Mouse (Mus musculus): ENCODE data around the gene Atf7.

DNA sequence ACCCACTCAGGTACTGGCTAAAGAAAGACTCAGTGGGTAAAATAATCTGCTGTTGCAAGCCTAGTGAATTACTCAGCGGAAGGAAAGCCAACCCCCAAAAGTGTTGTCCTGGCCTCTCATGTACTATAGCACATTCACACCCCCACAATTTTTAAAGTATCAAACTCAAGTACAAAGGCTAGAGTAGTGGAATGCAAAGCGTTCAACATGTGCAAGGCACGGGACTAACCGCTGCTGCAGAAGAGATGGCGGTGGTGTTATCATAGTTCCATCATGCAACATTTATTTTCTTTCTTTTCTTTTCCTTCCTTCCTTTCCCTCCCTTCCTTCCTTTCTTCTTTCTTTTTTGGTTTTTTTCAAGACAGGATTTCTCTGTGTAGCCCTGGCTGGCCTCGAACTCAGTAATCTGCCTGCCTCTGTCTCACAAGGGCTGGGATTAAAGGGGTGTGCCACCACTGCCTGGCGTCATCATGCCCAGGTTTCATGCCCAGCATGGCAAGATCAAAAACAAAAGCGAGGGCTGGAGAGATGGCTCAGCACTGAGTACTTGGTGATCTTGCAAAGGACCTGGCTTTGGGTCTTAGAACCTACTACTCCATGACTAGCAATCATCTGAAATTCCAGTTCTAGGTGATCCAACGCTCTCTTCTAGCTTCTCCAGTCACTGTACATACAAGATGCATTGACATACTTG, 119.3 kb downstream of the Atf7 start:
- TF ChIP-seq CTCF (IDR thresholded peaks at IDR 0.05; ENCODE audit: low read depth, low read length) (no peak), POLR2A (IDR thresholded peaks at IDR 0.05; ENCODE audit: extremely low read depth, insufficient read depth, low read length) (no peak)

All from liver, adult 2 months (tissue).